Mouse (Mus musculus) MEL (cell line): Measurements from ENCODE around the gene Tmem42. TPM values are rescaled to one million over a fixed set of nuclear protein-coding genes. Genes with fewer than 3 reads are reported as not detected.

Experiments
- DNase-seq: peaks from one replicate; pipeline ENCODE4 v3.0.0; 2011; ENCODE audit warnings: low read depth, low spot score
- H3K27ac ChIP-seq: 2 replicates; pipeline ENCODE4 v1.5.1; 2012; ENCODE audit warnings: low read depth, mild to moderate bottlenecking, control low read depth, low read length, moderate library complexity; ENCODE audit not compliant: control insufficient read depth
- H3K27me3 ChIP-seq, 2 experiments: fragments of 150-350 bp in 1 of 2; sonication (generic) in 1 of 2; 2 replicates each; pipeline ENCODE4 v1.6.1; 2012; ENCODE audit warnings: low read length in 2 of 2, mild to moderate bottlenecking in 2 of 2, improper control_type of control experiment in 1 of 2, moderate library complexity in 1 of 2; ENCODE audit not compliant: insufficient read depth in 2 of 2, control insufficient read depth in 1 of 2
- H3K36me3 ChIP-seq, 2 experiments: 2 replicates each; pipeline ENCODE4 v1.6.1; 2012 to 2014; ENCODE audit warnings: low read length in 2 of 2, improper control_type of control experiment in 1 of 2, inconsistent platforms in 1 of 2, mild to moderate bottlenecking in 1 of 2; ENCODE audit not compliant: insufficient read depth in 2 of 2, control insufficient read depth in 1 of 2
- H3K4me1 ChIP-seq, 2 experiments: fragments of 150-350 bp in 1 of 2; sonication (generic) in 1 of 2; 2 replicates each; pipeline ENCODE4 v1.6.1; 2012; ENCODE audit warnings: low read length in 2 of 2, improper control_type of control experiment in 1 of 2, mild to moderate bottlenecking in 1 of 2; ENCODE audit not compliant: insufficient read depth in 2 of 2, control insufficient read depth in 1 of 2
- H3K4me3 ChIP-seq, 2 experiments: fragments of 150-350 bp in 1 of 2; sonication (generic) in 1 of 2; 2 replicates each; pipeline ENCODE4 v1.5.1; 2012; ENCODE audit warnings: low read depth in 2 of 2, low read length in 2 of 2, mild to moderate bottlenecking in 2 of 2, moderate library complexity in 2 of 2, control low read depth in 1 of 2, improper control_type of control experiment in 1 of 2; ENCODE audit not compliant: control insufficient read depth in 1 of 2, insufficient read depth in 1 of 2
- H3K79me2 ChIP-seq: 2 replicates; pipeline ENCODE4 v1.6.1; 2012; ENCODE audit warnings: mild to moderate bottlenecking, low read length, moderate library complexity; ENCODE audit not compliant: control insufficient read depth, poor library complexity, insufficient read depth
- H3K9ac ChIP-seq: 2 replicates; pipeline ENCODE4 v1.6.1; 2012; ENCODE audit warnings: low read depth, mild to moderate bottlenecking, control low read depth, low read length, moderate library complexity; ENCODE audit not compliant: control insufficient read depth, poor library complexity, severe bottlenecking
- H3K9me3 ChIP-seq: fragments of 150-350 bp; sonication (generic); replicated peaks from 2 replicates; pipeline ENCODE4 v1.6.1; 2012; ENCODE audit warnings: mild to moderate bottlenecking, low read length, improper control_type of control experiment, moderate library complexity; ENCODE audit not compliant: insufficient read depth
- BHLHE40 ChIP-seq: IDR thresholded peaks from 2 replicates; pipeline ENCODE4 v1.6.1; 2012; ENCODE audit warnings: low read depth, mild to moderate bottlenecking, inconsistent platforms, low read length, improper control_type of control experiment, borderline replicate concordance
- CHD1 ChIP-seq: IDR thresholded peaks from 2 replicates; pipeline ENCODE4 v1.6.1; 2012; ENCODE audit warnings: low read depth, mild to moderate bottlenecking, inconsistent platforms, low read length, improper control_type of control experiment
- CHD2 ChIP-seq: IDR thresholded peaks from 2 replicates; pipeline ENCODE4 v1.6.1; 2011; ENCODE audit warnings: low read length, improper control_type of control experiment
- CTCF ChIP-seq, 3 experiments: IDR thresholded peaks in 2 of 3; conservative IDR thresholded peaks in 1 of 3; 2 replicates each; pipeline ENCODE4 v1.5.1; 2011 to 2012; ENCODE audit warnings: low read length in 3 of 3, low read depth in 2 of 3, mild to moderate bottlenecking in 2 of 3, improper control_type of control experiment in 1 of 3, inconsistent platforms in 1 of 3, mixed read lengths in 1 of 3, moderate library complexity in 1 of 3; ENCODE audit not compliant: control insufficient read depth in 1 of 3, insufficient read depth in 1 of 3, poor library complexity in 1 of 3, severe bottlenecking in 1 of 3
- E2F4 ChIP-seq: IDR thresholded peaks from 2 replicates; pipeline ENCODE4 v1.6.1; 2011; ENCODE audit warnings: low read depth, low read length, improper control_type of control experiment, borderline replicate concordance
- ELF1 ChIP-seq: IDR thresholded peaks from 2 replicates; pipeline ENCODE4 v1.6.1; 2014; ENCODE audit warnings: low read depth, mild to moderate bottlenecking, inconsistent platforms, low read length, improper control_type of control experiment, moderate library complexity
- EP300 ChIP-seq, 2 experiments: IDR thresholded peaks; 2 replicates each; pipeline ENCODE4 v1.6.1; 2011; ENCODE audit warnings: improper control_type of control experiment in 2 of 2, low read length in 2 of 2, low read depth in 1 of 2, mild to moderate bottlenecking in 1 of 2
- ETS1 ChIP-seq: IDR thresholded peaks from 2 replicates; pipeline ENCODE4 v1.6.1; 2012; ENCODE audit warnings: low read depth, mild to moderate bottlenecking, inconsistent platforms, low read length, improper control_type of control experiment, moderate library complexity
- GABPA ChIP-seq: IDR thresholded peaks from 2 replicates; pipeline ENCODE4 v1.6.1; 2012; ENCODE audit warnings: low read depth, mild to moderate bottlenecking, inconsistent platforms, low read length, improper control_type of control experiment, moderate library complexity
- GATA1 ChIP-seq: IDR thresholded peaks from 2 replicates; pipeline ENCODE4 v1.6.1; 2011; ENCODE audit warnings: low read depth, low read length, improper control_type of control experiment
- HCFC1 ChIP-seq: IDR thresholded peaks from 2 replicates; pipeline ENCODE4 v1.6.1; 2012; ENCODE audit warnings: low read depth, mild to moderate bottlenecking, inconsistent platforms, low read length, improper control_type of control experiment, moderate library complexity
- JUND ChIP-seq: IDR thresholded peaks from 2 replicates; pipeline ENCODE4 v1.6.1; 2011; ENCODE audit warnings: low read depth, mild to moderate bottlenecking, improper control_type of control experiment, low read length
- KAT2A ChIP-seq: conservative IDR thresholded peaks from 2 replicates; pipeline ENCODE4 v1.6.1; 2012; ENCODE audit warnings: low read depth, low read length, improper control_type of control experiment, inconsistent platforms
- MAFK ChIP-seq: IDR thresholded peaks from 2 replicates; pipeline ENCODE4 v1.6.1; 2011; ENCODE audit warnings: low read depth, mild to moderate bottlenecking, low read length, improper control_type of control experiment, borderline replicate concordance
- MAX ChIP-seq: IDR thresholded peaks from 2 replicates; pipeline ENCODE4 v1.6.1; 2011; ENCODE audit warnings: low read length, improper control_type of control experiment
- MAZ ChIP-seq: IDR thresholded peaks from 2 replicates; pipeline ENCODE4 v1.6.1; 2012; ENCODE audit warnings: low read depth, mild to moderate bottlenecking, inconsistent platforms, low read length, improper control_type of control experiment
- MEF2A ChIP-seq: IDR thresholded peaks from 2 replicates; pipeline ENCODE4 v1.6.1; 2014; ENCODE audit warnings: low read depth, mild to moderate bottlenecking, inconsistent platforms, low read length, improper control_type of control experiment; ENCODE audit not compliant: poor library complexity, insufficient replicate concordance, severe bottlenecking; ENCODE audit errors: extremely low read depth
- MYB ChIP-seq: IDR thresholded peaks from 2 replicates; pipeline ENCODE4 v1.6.1; 2011; ENCODE audit warnings: mild to moderate bottlenecking, low read depth, low read length, improper control_type of control experiment
- MYC ChIP-seq: IDR thresholded peaks from 2 replicates; pipeline ENCODE4 v1.6.1; 2011; ENCODE audit warnings: low read depth, mild to moderate bottlenecking, low read length, improper control_type of control experiment, moderate library complexity
- NELFE ChIP-seq: IDR thresholded peaks from 2 replicates; pipeline ENCODE4 v1.6.1; 2011; ENCODE audit warnings: low read depth, low read length, improper control_type of control experiment
- NRF1 ChIP-seq: IDR thresholded peaks from 2 replicates; pipeline ENCODE4 v1.6.1; 2014; ENCODE audit warnings: low read depth, mild to moderate bottlenecking, inconsistent platforms, low read length, improper control_type of control experiment, moderate library complexity; ENCODE audit not compliant: poor library complexity, insufficient read depth, severe bottlenecking
- POLR2A ChIP-seq, 2 experiments: IDR thresholded peaks; 2 replicates each; pipeline ENCODE4 v1.6.1; 2011 to 2012; ENCODE audit warnings: low read length in 2 of 2, mild to moderate bottlenecking in 2 of 2, control low read depth in 1 of 2, improper control_type of control experiment in 1 of 2, low read depth in 1 of 2, moderate library complexity in 1 of 2; ENCODE audit not compliant: control insufficient read depth in 1 of 2, insufficient read depth in 1 of 2, poor library complexity in 1 of 2
- POLR2AphosphoS2 ChIP-seq: IDR thresholded peaks from 2 replicates; pipeline ENCODE4 v1.6.1; 2011; ENCODE audit warnings: low read length, improper control_type of control experiment
- POLR2AphosphoS5 ChIP-seq: IDR thresholded peaks from 2 replicates; pipeline ENCODE4 v1.6.1; 2012; ENCODE audit warnings: low read depth, borderline replicate concordance, mild to moderate bottlenecking, inconsistent platforms, low read length, moderate library complexity, mixed read lengths
- RCOR1 ChIP-seq: IDR thresholded peaks from 2 replicates; pipeline ENCODE4 v1.6.1; 2012; ENCODE audit warnings: low read depth, mild to moderate bottlenecking, inconsistent platforms, low read length, improper control_type of control experiment
- SIN3A ChIP-seq: IDR thresholded peaks from 2 replicates; pipeline ENCODE4 v1.6.1; 2012; ENCODE audit warnings: low read length, improper control_type of control experiment, inconsistent platforms
- SMC3 ChIP-seq: IDR thresholded peaks from 2 replicates; pipeline ENCODE4 v1.6.1; 2011; ENCODE audit warnings: low read depth, low read length, improper control_type of control experiment
- TAL1 ChIP-seq: IDR thresholded peaks from 2 replicates; pipeline ENCODE4 v1.6.1; 2012; ENCODE audit warnings: mild to moderate bottlenecking, inconsistent platforms, low read length, moderate library complexity, mixed read lengths
- UBTF ChIP-seq: IDR thresholded peaks from 2 replicates; pipeline ENCODE4 v1.6.1; 2012; ENCODE audit warnings: low read depth, mild to moderate bottlenecking, inconsistent platforms, low read length, improper control_type of control experiment, moderate library complexity, borderline replicate concordance; ENCODE audit not compliant: insufficient read depth
- USF1 ChIP-seq: IDR thresholded peaks from 2 replicates; pipeline ENCODE4 v1.6.1; 2014; ENCODE audit warnings: low read depth, mild to moderate bottlenecking, inconsistent platforms, low read length, improper control_type of control experiment, moderate library complexity
- USF2 ChIP-seq, 2 experiments: IDR thresholded peaks; 2 replicates each; pipeline ENCODE4 v1.6.1; 2011 to 2012; ENCODE audit warnings: improper control_type of control experiment in 2 of 2, low read length in 2 of 2, borderline replicate concordance in 1 of 2, inconsistent platforms in 1 of 2, low read depth in 1 of 2, mild to moderate bottlenecking in 1 of 2; ENCODE audit not compliant: insufficient read depth in 1 of 2
- ZC3H11A ChIP-seq: IDR thresholded peaks from 2 replicates; pipeline ENCODE4 v1.6.1; 2012; ENCODE audit warnings: low read depth, mild to moderate bottlenecking, inconsistent platforms, low read length, improper control_type of control experiment
- ZMIZ1 ChIP-seq: IDR thresholded peaks from 2 replicates; pipeline ENCODE4 v1.6.1; 2012; ENCODE audit warnings: low read depth, mild to moderate bottlenecking, inconsistent platforms, low read length, improper control_type of control experiment, moderate library complexity
- ZNF384 ChIP-seq: IDR thresholded peaks from 2 replicates; pipeline ENCODE4 v1.6.1; 2012; ENCODE audit warnings: low read depth, mild to moderate bottlenecking, inconsistent platforms, low read length, improper control_type of control experiment
- polyA plus RNA-seq, 2 experiments: library from polyadenylated mRNA; stranded (reverse) in 1 of 2; unstranded in 1 of 2; fragments of >175 nt in 1 of 2; fragments of >200 nt in 1 of 2; gene quantifications; 2 replicates each; pipeline versions ENCODE4 v1.2.1 to v1.2.4; 2012; ENCODE audit warnings: low replicate concordance in 2 of 2, low read depth in 1 of 2; ENCODE audit not compliant: insufficient read length in 2 of 2, insufficient read depth in 1 of 2, missing spikeins in 1 of 2
- total RNA-seq: library from RNA; depleted of rRNA; stranded (reverse); fragments of 300-350 nt; gene quantifications from 2 replicates; pipeline ENCODE4 v1.2.3, GENCODE M21; 2012; rRNA removed

Tmem42 gene
- total RNA-seq (11.5 and 14.6 TPM in 2 replicates), polyA plus RNA-seq (10 to 100 TPM in 1 of 2 experiments, not detected in 1; 15.0 TPM)

DNA sequence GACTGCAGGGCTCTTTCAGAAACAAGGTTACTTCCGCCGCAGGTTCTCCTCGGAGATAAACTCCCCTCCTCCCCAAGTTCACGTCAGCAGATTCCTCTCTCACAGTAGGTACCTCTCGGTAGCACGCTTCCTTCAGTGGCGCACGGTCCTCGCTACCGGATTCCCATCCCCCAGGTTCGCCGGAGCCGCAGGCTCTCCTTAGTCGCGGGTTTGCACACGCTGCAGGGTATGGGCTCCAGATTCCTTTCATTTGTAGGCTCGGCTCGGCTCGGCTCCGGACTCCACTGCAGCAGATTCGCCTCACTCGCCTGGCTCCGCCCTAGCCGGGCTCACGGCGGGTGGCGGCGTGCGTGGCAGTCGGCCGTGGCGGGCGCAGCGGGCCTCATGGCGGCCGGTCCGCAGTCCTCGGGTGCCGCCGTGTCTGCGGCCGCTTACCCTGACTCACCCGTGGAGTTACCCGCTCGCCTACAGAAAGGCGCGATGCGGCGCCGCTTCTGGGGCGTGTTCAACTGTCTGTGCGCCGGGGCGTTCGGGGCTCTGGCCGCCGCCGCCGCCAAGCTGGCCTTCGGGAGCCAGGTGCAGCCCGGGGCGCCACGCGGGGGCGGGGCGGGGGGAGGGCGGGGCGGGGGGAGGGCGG, at the start of gene Tmem42:
Gene Tmem42, plus strand, starts transcription at position 332 of the 637 bp plus-strand sequence.
- peaks cover 4 to 14% of the 10 kb centered on the region in 2 experiments; a peak in 3 of 4 replicates for H3K4me1 ChIP-seq
- H3K79me2 ChIP-seq, result peaks cover 7% of the 10 kb centered on the region
- peak within 1 kb of the TSS; percentile 94 to 97 for H3K4me3 ChIP-seq
- H3K9me3 ChIP-seq, result no peaks in the 10 kb centered on the region
- peak within 1 kb of the TSS; percentile 84 for H3K9ac ChIP-seq
- peak; percentile 93 for DNase-seq
- H3K27ac ChIP-seq, result peak within 1 kb of the TSS; percentile 93
- no peaks in the 10 kb centered on the region for H3K27me3 ChIP-seq
- peaks cover 12 to 25% of the 10 kb centered on the region in 2 experiments for H3K36me3 ChIP-seq
- peak; percentile 79 for TF ChIP-seq SIN3A
- TF ChIP-seq UBTF, result no peak
- TF ChIP-seq BHLHE40, result peak; percentile 65; the same call in 1 of the 2 replicates
- peak; percentile 11; the same call in 1 of the 2 replicates for TF ChIP-seq TAL1
- TF ChIP-seq GATA1, result peak; percentile 37; the same call in 1 of the 2 replicates
- peak; percentile 23 to 47; a peak in 3 of 4 replicates for TF ChIP-seq EP300 (IDR thresholded peaks at IDR 0.05; ENCODE audit: low read depth in 1 of 2, low read length in 2 of 2)
- TF ChIP-seq NELFE, result peak; percentile 60
- peak; percentile 80 to 88 for TF ChIP-seq POLR2A (IDR thresholded peaks at IDR 0.05; ENCODE audit: control insufficient read depth in 1 of 2, insufficient read depth in 1 of 2, low read depth in 1 of 2, low read length in 2 of 2, poor library complexity in 1 of 2)
- TF ChIP-seq MAZ, result 0 out of 2 replicates have a peak, but pooled peaks have one; percentile 47
- 0 out of 2 replicates have a peak, but pooled peaks have one; percentile 25 for TF ChIP-seq RCOR1
- peak; percentile 48; the same call in 1 of the 2 replicates for TF ChIP-seq MAX
- no peak for TF ChIP-seq CTCF (IDR thresholded peaks at IDR 0.05 in 2 of 3, conservative IDR thresholded peaks at IDR 0.05 in 1 of 3; ENCODE audit: control insufficient read depth in 1 of 3, insufficient read depth in 1 of 3, low read depth in 2 of 3, low read length in 3 of 3, poor library complexity in 1 of 3, severe bottlenecking in 1 of 3)
- TF ChIP-seq MEF2A, result no peak
- TF ChIP-seq ZMIZ1, result peak; percentile 57; the same call in 1 of the 2 replicates
- TF ChIP-seq ZNF384, result no peak
- no peak for TF ChIP-seq MYB
- no peak for TF ChIP-seq USF2 (IDR thresholded peaks at IDR 0.05; ENCODE audit: borderline replicate concordance in 1 of 2, insufficient read depth in 1 of 2, low read depth in 1 of 2, low read length in 2 of 2)
- TF ChIP-seq CHD2, result peak; percentile 55; the same call in 1 of the 2 replicates
- 0 out of 2 replicates have a peak, but pooled peaks have one; percentile 33 for TF ChIP-seq E2F4
- TF ChIP-seq POLR2AphosphoS5, result peak; percentile 71; the same call in 1 of the 2 replicates
- peak; percentile 52; the same call in 1 of the 2 replicates for TF ChIP-seq MAFK
- TF ChIP-seq JUND, result no peak
- no peak for TF ChIP-seq USF1
- no peak; the same call in 1 of the 2 replicates for TF ChIP-seq KAT2A
- TF ChIP-seq CHD1, result no peak
- peak; percentile 77; the same call in 1 of the 2 replicates for TF ChIP-seq POLR2AphosphoS2
- TF ChIP-seq ETS1, result 0 out of 2 replicates have a peak, but pooled peaks have one; percentile 57
- peak; percentile 90 for TF ChIP-seq MYC
- peak; percentile 84 for TF ChIP-seq ZC3H11A
- no peak for TF ChIP-seq SMC3
- peak; percentile 74 for TF ChIP-seq HCFC1
- TF ChIP-seq NRF1, result no peak
- TF ChIP-seq GABPA, result no peak
- peak; percentile 68 for TF ChIP-seq ELF1
